Mouse (Mus musculus) heart, embryonic 11.5 days (tissue): Measurements from ENCODE around the gene Adamtsl4. TPM values are rescaled to one million over a fixed set of nuclear protein-coding genes. Genes with fewer than 3 reads are reported as not detected.
A peak's percentile ranks its signal among the peaks of the same experiment; 100 is the strongest.
"Not testable (repeated sequence)": the region's sequence is repeated elsewhere in the genome, so short reads cannot be mapped to it uniquely, and the experiment has no call there.

ENCODE experiments used
- ATAC-seq: fragments of 200-750 bp; cut with Nextera tagmentation; replicated peaks from 2 replicates; pipeline ENCODE4 v1.8.0; 2017; ENCODE audit warnings: moderate library complexity; ENCODE audit not compliant: insufficient number of reproducible peaks, low FRiP score, low TSS enrichment
- H3K27ac ChIP-seq: fragments of 300-500 bp; sonication (generic); 2 replicates; pipeline ENCODE4 v1.5.1; 2014; ENCODE audit warnings: mild to moderate bottlenecking, low read depth, low read length
- H3K27me3 ChIP-seq: fragments of 300-500 bp; sonication (generic); 2 replicates; pipeline ENCODE4 v1.6.1; 2014; ENCODE audit warnings: mild to moderate bottlenecking, low read length, mixed read lengths; ENCODE audit not compliant: control insufficient read depth, insufficient read depth
- H3K36me3 ChIP-seq: fragments of 300-500 bp; sonication (generic); 2 replicates; pipeline ENCODE4 v1.6.1; 2014; ENCODE audit warnings: mild to moderate bottlenecking, low read length, moderate library complexity, mixed read lengths; ENCODE audit not compliant: control insufficient read depth, insufficient read depth
- H3K4me1 ChIP-seq: fragments of 300-500 bp; sonication (generic); 2 replicates; pipeline ENCODE4 v1.6.1; 2014; ENCODE audit warnings: low read length; ENCODE audit not compliant: control insufficient read depth, insufficient read depth
- H3K4me2 ChIP-seq: fragments of 300-500 bp; sonication (generic); 2 replicates; pipeline ENCODE4 v1.6.1; 2014; ENCODE audit warnings: mild to moderate bottlenecking, moderate library complexity
- H3K4me3 ChIP-seq: fragments of 300-500 bp; sonication (generic); 2 replicates; pipeline ENCODE4 v1.5.1; 2014; ENCODE audit warnings: low read depth, low read length
- H3K9ac ChIP-seq: fragments of 300-500 bp; sonication (generic); 2 replicates; pipeline ENCODE4 v1.6.1; 2014; ENCODE audit warnings: mild to moderate bottlenecking, low read depth, low read length, moderate library complexity
- H3K9me3 ChIP-seq: fragments of 300-500 bp; sonication (generic); replicated peaks from 2 replicates; pipeline ENCODE4 v1.6.1; 2016; ENCODE audit warnings: low read length; ENCODE audit not compliant: control insufficient read depth
- WGBS: fragments of 180-500 bp; shearing (Covaris S2); extraction: QIAGEN DNeasy Blood & Tissue Kit; methylation state at CpG from one replicate; pipeline ENCODE4 v1.1.7; 2014; ENCODE audit not compliant: insufficient replicate concordance; 5-methylcytosine and 5-hydroxymethylcytosine counted together
- polyA plus RNA-seq: library from polyadenylated mRNA; unstranded; fragments of >200 nt; fragmentation: Nextera tagmentation; extraction: Ambion mirVana; gene quantifications from 2 replicates; pipeline ENCODE4 v1.2.1, GENCODE M21; 2014

Gene Adamtsl4
- polyA plus RNA-seq, 1 experiment from 2014 or later, result 3.5 TPM

DNA sequence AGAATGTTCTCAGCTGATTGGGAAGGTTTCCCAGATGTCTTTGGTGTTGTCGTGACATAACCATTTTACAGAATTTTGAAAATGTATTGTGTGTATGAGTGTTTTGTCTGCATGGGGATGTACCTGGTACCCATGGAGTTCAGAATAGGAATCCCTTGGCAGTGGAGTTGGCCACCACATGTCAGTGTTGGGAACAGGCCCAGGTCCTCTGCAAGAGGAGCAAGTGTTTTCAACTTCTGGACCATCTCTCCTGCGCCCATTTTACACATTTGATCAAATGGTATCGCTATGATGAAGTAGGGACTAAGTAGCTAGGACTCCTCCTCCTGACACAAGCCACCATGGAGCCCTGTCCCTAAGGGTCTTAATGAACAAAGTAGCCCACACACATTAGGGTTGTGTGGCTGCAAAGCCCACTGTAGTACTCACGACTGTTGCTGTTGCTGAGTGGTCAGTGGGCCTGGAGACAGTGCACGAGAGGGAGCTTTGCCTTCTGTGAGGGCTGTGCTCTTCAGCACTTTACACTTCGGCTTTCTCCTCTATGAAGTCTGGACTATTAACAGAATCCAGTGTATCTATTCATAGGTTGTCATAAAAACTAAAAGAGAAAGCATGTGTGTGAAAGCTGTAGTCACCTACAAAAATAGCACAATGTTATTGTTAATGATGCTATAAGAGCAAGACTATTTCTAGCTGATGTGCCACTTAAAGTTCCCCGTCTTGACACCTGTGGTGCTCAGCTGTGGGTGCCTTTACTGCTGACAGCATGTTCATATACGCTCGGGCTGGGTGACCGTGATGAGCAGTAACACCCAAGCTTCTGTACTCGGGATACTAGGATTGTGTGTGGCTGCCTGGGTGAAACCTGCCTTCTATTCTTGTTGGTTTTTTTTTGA is 7.3 kb upstream of the Adamtsl4 start:
- Histone ChIP-seq H3K27ac (peak overlapping the region; percentile 78), H3K4me3 (no peak overlapping the region), H3K4me1 (peaks cover 49% of the 10 kb centered on the region)

GRCm38 (mm10) chr3:95693821-95694807 is 6.4 kb upstream of the Adamtsl4 start:
- Histone ChIP-seq H3K4me2 (no peak overlapping the region), H3K9me3 (no peaks in the 10 kb centered on the region), H3K36me3 (no peaks in the 10 kb centered on the region), H3K9ac (no peak overlapping the region), H3K27me3 (no peaks in the 10 kb centered on the region), H3K4me3 (no peak overlapping the region), H3K4me1 (peaks cover 58% of the 10 kb centered on the region), H3K27ac (peak overlapping the region; percentile 47)
- WGBS, result 51% methylated on average over 11 of the region's 11 CpGs
- ATAC-seq, result no peak

More for the DNA sequence above, 7.3 kb upstream of the Adamtsl4 start:
- Histone ChIP-seq H3K9ac (no peak overlapping the region), H3K4me2 (peak overlapping the region; percentile 7; the same call in 1 of the 2 replicates), H3K36me3 (no peaks in the 10 kb centered on the region), H3K9me3 (no peaks in the 10 kb centered on the region), H3K27me3 (no peaks in the 10 kb centered on the region)
- 61% methylated on average over 11 of the region's 11 CpGs for whole genome bisulfite sequencing
- no peak for ATAC-seq

- Histone ChIP-seq H3K4me1 (peaks cover 67% of the 10 kb centered on the region), H3K36me3 (no peaks in the 10 kb centered on the region), H3K4me2 (no peak overlapping the region), H3K9ac (no peak overlapping the region), H3K4me3 (no peak overlapping the region), H3K27ac (peak overlapping the region; percentile 47), H3K9me3 (no peaks in the 10 kb centered on the region), H3K27me3 (no peaks in the 10 kb centered on the region)
- WGBS, result 38% methylated on average over 6 of the region's 6 CpGs
- no peak for ATAC-seq
These were observed 5.0 kb upstream of the Adamtsl4 start for GRCm38 (mm10) chr3:95692677-95693076.

DNA sequence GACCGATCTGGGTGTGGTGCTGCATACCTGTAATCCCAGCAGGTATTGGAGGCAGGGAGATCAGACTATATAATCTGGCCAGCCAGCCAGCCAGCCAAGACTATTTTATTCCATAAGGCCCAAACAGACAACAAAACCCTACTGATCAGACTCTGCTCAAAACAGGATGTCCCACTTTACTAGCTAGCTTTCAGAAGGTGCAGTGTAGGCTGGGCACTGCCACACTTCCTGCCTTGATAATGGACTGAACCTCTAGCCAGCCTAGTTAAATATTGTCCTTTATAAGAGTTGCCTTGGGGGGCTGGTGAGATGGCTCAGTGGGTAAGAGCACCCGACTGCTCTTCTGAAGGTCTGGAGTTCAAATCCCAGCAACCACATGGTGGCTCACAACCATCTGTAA is 2.8 kb upstream of the Adamtsl4 start:
- not testable (repeated sequence) for H3K27me3 ChIP-seq, H3K4me2 ChIP-seq, H3K36me3 ChIP-seq, H3K9ac ChIP-seq, H3K9me3 ChIP-seq, H3K4me3 ChIP-seq, ATAC-seq
- Histone ChIP-seq H3K4me1 (peaks cover 74% of the 10 kb centered on the region), H3K27ac (peak overlapping the region; percentile 84)
- 74% methylated on average over 2 of the region's 2 CpGs for whole genome bisulfite sequencing

GRCm38 (mm10) chr3:95689940-95690339 is 2.2 kb upstream of the Adamtsl4 start:
- Histone ChIP-seq H3K4me1 (peaks cover 72% of the 10 kb centered on the region), H3K4me3 (no peak overlapping the region), H3K9me3 (no peaks in the 10 kb centered on the region), H3K27ac (peak overlapping the region; percentile 84), H3K4me2 (peak overlapping the region; percentile 35), H3K27me3 (no peaks in the 10 kb centered on the region), H3K36me3 (no peaks in the 10 kb centered on the region), H3K9ac (peak overlapping the region; percentile 35; the same call in 1 of the 2 replicates)
- 15% methylated on average over 2 of the region's 2 CpGs for WGBS
- ATAC-seq, result no peak

- H3K27me3 ChIP-seq, result no peaks in the 10 kb centered on the region
- H3K27ac ChIP-seq, result peak overlapping the region; percentile 84
- 18% methylated on average over 11 of the region's 11 CpGs for WGBS
- no peak overlapping the region for H3K4me3 ChIP-seq
- peak overlapping the region; percentile 35; the same call in 1 of the 2 replicates for H3K9ac ChIP-seq
- H3K4me1 ChIP-seq, result peaks cover 73% of the 10 kb centered on the region
- no peaks in the 10 kb centered on the region for H3K36me3 ChIP-seq
- ATAC-seq, result 0 out of 2 replicates have a peak, but pooled peaks have one; percentile 20
- H3K4me2 ChIP-seq, result peak overlapping the region; percentile 35
- H3K9me3 ChIP-seq, result no peaks in the 10 kb centered on the region
These were observed 1.6 kb upstream of the Adamtsl4 start for GRCm38 (mm10) chr3:95689171-95689915.

GRCm38 (mm10) chr3:95687168-95687523 is 571 bp downstream of the Adamtsl4 start:
- H3K4me3 ChIP-seq, result peak overlapping the region; percentile 51
- peak overlapping the region; percentile 90 for H3K4me2 ChIP-seq
- peak overlapping the region; percentile 73 for H3K9ac ChIP-seq
- H3K27me3 ChIP-seq, result no peaks in the 10 kb centered on the region
- ATAC-seq, result 0 out of 2 replicates have a peak, but pooled peaks have one; percentile 6
- H3K36me3 ChIP-seq, result no peaks in the 10 kb centered on the region
- no peak overlapping the region for H3K27ac ChIP-seq
- no peaks in the 10 kb centered on the region for H3K9me3 ChIP-seq
- peaks cover 56% of the 10 kb centered on the region for H3K4me1 ChIP-seq
- 21% methylated on average over 4 of the region's 4 CpGs for WGBS
